Mouse (Mus musculus) hindbrain, embryonic 12.5 days (tissue): ENCODE measurements around the gene Maml3. TPM values are rescaled to one million over a fixed set of nuclear protein-coding genes. Genes with fewer than 3 reads are reported as not detected.

Source experiments
- ATAC-seq: fragments of 200-750 bp; cut with Nextera tagmentation; 2 replicates; pipeline ENCODE4 v1.8.0; 2017; ENCODE audit warnings: moderate TSS enrichment; ENCODE audit not compliant: low FRiP score
- H3K27ac ChIP-seq: fragments of 300-500 bp; sonication (generic); 2 replicates; pipeline ENCODE4 v1.5.1; 2016; ENCODE audit warnings: mild to moderate bottlenecking
- H3K27me3 ChIP-seq: fragments of 300-500 bp; sonication (generic); 2 replicates; pipeline ENCODE4 v1.6.1; 2016; ENCODE audit warnings: mild to moderate bottlenecking
- H3K36me3 ChIP-seq: fragments of 300-500 bp; sonication (generic); 2 replicates; pipeline ENCODE4 v1.6.1; 2016; ENCODE audit warnings: mild to moderate bottlenecking
- H3K4me1 ChIP-seq: fragments of 300-500 bp; sonication (generic); 2 replicates; pipeline ENCODE4 v1.6.1; 2016
- H3K4me2 ChIP-seq: fragments of 300-500 bp; sonication (generic); replicated peaks from 2 replicates; pipeline ENCODE4 v1.6.1; 2016; ENCODE audit warnings: mild to moderate bottlenecking
- H3K4me3 ChIP-seq: fragments of 300-500 bp; sonication (generic); 2 replicates; pipeline ENCODE4 v1.5.1; 2016; ENCODE audit warnings: mild to moderate bottlenecking
- H3K9ac ChIP-seq: fragments of 300-500 bp; sonication (generic); 2 replicates; pipeline ENCODE4 v1.6.1; 2016; ENCODE audit warnings: mild to moderate bottlenecking, moderate library complexity
- H3K9me3 ChIP-seq: fragments of 300-500 bp; sonication (generic); replicated peaks from 2 replicates; pipeline ENCODE4 v1.6.1; 2016; ENCODE audit warnings: mild to moderate bottlenecking
- WGBS: fragments of 180-500 bp; shearing (Covaris S2); methylation state at CpG from one replicate; pipeline ENCODE4 v1.1.7; 2016; 5-methylcytosine and 5-hydroxymethylcytosine counted together
- polyA plus RNA-seq: library from polyadenylated mRNA; unstranded; fragments of >200 nt; fragmentation: Nextera tagmentation; extraction: Ambion mirVana; gene quantifications from 2 replicates; pipeline ENCODE4 v1.2.1, GENCODE M21; 2016

Gene Maml3
- polyA plus RNA-seq, 1 experiment from 2014 or later, result 8.3 TPM

DNA sequence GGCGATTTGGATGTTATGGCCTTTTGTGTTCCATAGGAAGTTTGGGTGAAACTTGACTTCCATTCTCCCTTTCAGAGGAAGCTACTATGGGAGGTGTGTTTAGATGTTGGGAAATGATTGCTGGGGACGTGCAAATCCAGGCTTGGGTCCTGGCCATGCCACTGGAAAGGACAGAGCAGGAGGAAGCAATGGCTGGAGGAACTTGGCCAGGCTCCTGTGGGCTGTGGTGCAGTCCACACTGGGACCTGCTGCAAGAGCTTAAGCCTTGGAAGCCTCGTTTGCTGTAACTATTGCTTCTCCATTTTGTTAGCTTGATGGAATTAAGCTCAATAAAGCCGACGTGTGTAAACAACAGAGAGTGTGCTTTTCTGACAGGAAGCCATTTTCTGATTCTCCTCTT, 219.0 kb downstream of the Maml3 start:
- Histone ChIP-seq H3K36me3 (no peaks in the 10 kb centered on the region), H3K27me3 (no peaks in the 10 kb centered on the region), H3K27ac (no peak overlapping the region), H3K4me3 (no peak overlapping the region), H3K9me3 (no peaks in the 10 kb centered on the region), H3K9ac (no peak overlapping the region), H3K4me1 (peaks cover 42% of the 10 kb centered on the region), H3K4me2 (no peak overlapping the region)
- ATAC-seq, result no peak
- WGBS, result 80% methylated on average over 5 of the region's 5 CpGs

GRCm38 (mm10) chr3:51885487-51885886, 219.4 kb downstream of the Maml3 start:
- Histone ChIP-seq H3K4me1 (peaks cover 46% of the 10 kb centered on the region), H3K4me2 (no peak overlapping the region)
- 85% methylated on average over 5 of the region's 5 CpGs for WGBS

DNA sequence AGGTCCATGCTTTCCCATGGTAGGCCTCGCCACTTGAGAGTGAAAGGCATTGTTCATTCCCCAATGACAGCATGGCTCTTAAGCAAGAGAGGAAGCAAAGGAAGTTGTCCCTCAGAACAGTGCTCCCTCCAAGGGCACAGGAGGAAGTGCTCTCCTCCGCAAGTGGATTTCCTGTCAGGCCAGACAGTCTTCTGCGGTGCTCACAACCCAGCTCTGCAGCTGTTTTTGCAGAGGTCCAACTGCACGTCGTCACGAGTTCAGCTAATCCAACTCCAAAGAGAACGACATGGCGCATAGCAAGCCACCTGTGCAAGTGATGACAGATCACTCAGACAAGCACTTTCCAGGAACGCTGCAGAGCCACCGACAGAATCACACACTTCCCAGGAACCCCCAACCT, 222.9 kb downstream of the Maml3 start:
- H3K9ac ChIP-seq, result no peak overlapping the region
- 70% methylated on average over 10 of the region's 10 CpGs for WGBS
- H3K27me3 ChIP-seq, result no peaks in the 10 kb centered on the region
- no peak overlapping the region for H3K27ac ChIP-seq
- H3K9me3 ChIP-seq, result no peaks in the 10 kb centered on the region
- peaks cover 30% of the 10 kb centered on the region for H3K4me1 ChIP-seq
- H3K4me2 ChIP-seq, result no peak overlapping the region
- ATAC-seq, result no peak
- no peak overlapping the region for H3K4me3 ChIP-seq
- no peaks in the 10 kb centered on the region for H3K36me3 ChIP-seq

More at GRCm38 (mm10) chr3:51885487-51885886, 219.4 kb downstream of the Maml3 start:
- ATAC-seq, result no peak
- H3K27me3 ChIP-seq, result no peaks in the 10 kb centered on the region
- no peaks in the 10 kb centered on the region for H3K36me3 ChIP-seq
- no peaks in the 10 kb centered on the region for H3K9me3 ChIP-seq
- H3K9ac ChIP-seq, result no peak overlapping the region
- H3K4me3 ChIP-seq, result no peak overlapping the region
- H3K27ac ChIP-seq, result no peak overlapping the region

DNA sequence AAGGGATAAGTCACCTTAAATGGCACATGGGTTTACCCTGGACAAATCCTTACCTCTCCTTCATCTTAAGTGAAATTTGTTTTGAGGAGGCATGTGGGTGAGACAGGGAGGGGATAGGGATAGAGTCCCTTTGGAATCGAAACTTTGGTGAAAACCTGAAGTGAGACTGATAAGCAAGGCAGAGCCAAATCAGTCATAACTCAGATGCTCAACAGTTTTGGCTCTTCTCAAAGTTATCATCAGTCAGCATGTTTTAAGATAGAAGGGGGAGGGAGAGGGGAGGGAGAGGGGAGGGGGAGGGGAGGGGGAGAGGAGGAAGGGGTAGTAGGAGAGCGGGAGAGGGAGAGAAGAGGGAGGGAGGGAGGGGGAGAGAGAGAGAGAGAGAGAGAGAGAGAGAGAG, 223.5 kb downstream of the Maml3 start:
- Histone ChIP-seq H3K27me3 (no peaks in the 10 kb centered on the region), H3K9me3 (no peaks in the 10 kb centered on the region), H3K4me1 (peaks cover 30% of the 10 kb centered on the region), H3K4me3 (no peak overlapping the region), H3K9ac (no peak overlapping the region), H3K36me3 (no peaks in the 10 kb centered on the region), H3K27ac (no peak overlapping the region), H3K4me2 (no peak overlapping the region)
- 80% methylated on average over 2 of the region's 2 CpGs for WGBS
- no peak for ATAC-seq

DNA sequence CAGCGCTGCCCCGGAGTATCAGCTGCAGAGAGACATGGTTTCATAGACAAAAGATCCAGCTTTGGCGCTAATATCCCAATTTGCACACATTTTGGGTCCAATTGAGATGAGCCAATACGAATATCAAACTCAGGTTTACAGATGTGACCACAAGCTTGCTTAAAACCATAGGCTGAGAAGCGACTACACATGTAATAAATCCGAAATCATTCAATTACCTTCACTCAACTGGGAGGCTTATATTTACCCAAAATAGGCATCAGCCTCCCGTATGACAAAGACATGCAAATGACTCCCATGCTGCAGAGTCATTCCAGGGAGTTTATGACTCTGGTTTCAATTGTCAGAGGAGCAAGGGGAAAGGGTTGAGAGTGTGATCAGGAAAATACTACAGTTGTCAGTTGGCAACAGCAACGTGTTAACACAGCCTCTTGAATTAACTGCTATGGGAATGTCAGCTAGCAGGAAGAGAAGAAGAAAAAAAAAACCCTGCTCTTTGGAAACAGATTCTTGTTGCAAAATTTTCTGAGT, 224.3 kb downstream of the Maml3 start:
- no peak overlapping the region for H3K4me3 ChIP-seq
- H3K27me3 ChIP-seq, result no peaks in the 10 kb centered on the region
- H3K9me3 ChIP-seq, result no peaks in the 10 kb centered on the region
- peaks cover 30% of the 10 kb centered on the region for H3K4me1 ChIP-seq
- H3K4me2 ChIP-seq, result no peak overlapping the region
- H3K27ac ChIP-seq, result peak overlapping the region; percentile 68
- no peaks in the 10 kb centered on the region for H3K36me3 ChIP-seq
- no peak for ATAC-seq
- H3K9ac ChIP-seq, result no peak overlapping the region
- 63% methylated on average over 8 of the region's 8 CpGs for WGBS

- H3K4me1 ChIP-seq, result peaks cover 31% of the 10 kb centered on the region
- H3K36me3 ChIP-seq, result no peaks in the 10 kb centered on the region
- no peaks in the 10 kb centered on the region for H3K27me3 ChIP-seq
- H3K9me3 ChIP-seq, result no peaks in the 10 kb centered on the region
- H3K4me2 ChIP-seq, result no peak overlapping the region
- H3K9ac ChIP-seq, result no peak overlapping the region
- ATAC-seq, result no peak
- WGBS, result 90% methylated on average over 11 of the region's 11 CpGs
- H3K4me3 ChIP-seq, result no peak overlapping the region
- H3K27ac ChIP-seq, result no peak overlapping the region
Measured at GRCm38 (mm10) chr3:51879211-51879610, 225.7 kb downstream of the Maml3 start.

GRCm38 (mm10) chr3:51878577-51878976, 226.3 kb downstream of the Maml3 start:
- no peaks in the 10 kb centered on the region for H3K36me3 ChIP-seq
- no peak overlapping the region for H3K4me3 ChIP-seq
- H3K27me3 ChIP-seq, result no peaks in the 10 kb centered on the region
- no peaks in the 10 kb centered on the region for H3K9me3 ChIP-seq
- no peak for ATAC-seq
- WGBS, result 86% methylated on average over 9 of the region's 9 CpGs
- no peak overlapping the region for H3K4me2 ChIP-seq
- no peak overlapping the region for H3K9ac ChIP-seq
- H3K27ac ChIP-seq, result no peak overlapping the region
- peaks cover 35% of the 10 kb centered on the region for H3K4me1 ChIP-seq

DNA sequence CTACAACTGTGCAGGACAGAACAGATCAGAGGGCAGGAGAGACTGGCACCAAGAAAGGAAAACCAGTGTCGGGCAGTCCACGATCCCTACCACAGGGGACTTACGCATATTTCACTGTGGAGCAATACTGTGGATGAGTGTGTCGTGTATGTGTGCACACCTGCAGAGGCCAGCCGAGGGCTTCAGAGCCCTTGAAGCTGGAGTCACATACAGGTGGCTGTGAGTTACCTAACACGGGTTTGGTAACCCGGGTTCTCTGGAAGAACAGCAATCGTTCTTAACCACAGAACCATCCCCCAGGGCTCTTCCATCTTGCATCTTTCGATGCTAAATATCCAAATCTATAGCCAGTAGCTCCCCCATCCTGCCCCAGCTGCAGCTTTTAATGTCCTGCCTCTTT, 228.1 kb downstream of the Maml3 start:
- Histone ChIP-seq H3K36me3 (no peaks in the 10 kb centered on the region), H3K27me3 (no peaks in the 10 kb centered on the region), H3K9me3 (no peaks in the 10 kb centered on the region), H3K4me3 (no peak overlapping the region), H3K4me1 (peaks cover 28% of the 10 kb centered on the region), H3K4me2 (no peak overlapping the region), H3K9ac (no peak overlapping the region), H3K27ac (no peak overlapping the region)
- no peak for ATAC-seq
- 85% methylated on average over 9 of the region's 9 CpGs for WGBS

GRCm38 (mm10) chr3:51875629-51876028, 229.2 kb downstream of the Maml3 start:
- H3K27me3 ChIP-seq, result no peaks in the 10 kb centered on the region
- WGBS, result 88% methylated on average over 4 of the region's 4 CpGs

DNA sequence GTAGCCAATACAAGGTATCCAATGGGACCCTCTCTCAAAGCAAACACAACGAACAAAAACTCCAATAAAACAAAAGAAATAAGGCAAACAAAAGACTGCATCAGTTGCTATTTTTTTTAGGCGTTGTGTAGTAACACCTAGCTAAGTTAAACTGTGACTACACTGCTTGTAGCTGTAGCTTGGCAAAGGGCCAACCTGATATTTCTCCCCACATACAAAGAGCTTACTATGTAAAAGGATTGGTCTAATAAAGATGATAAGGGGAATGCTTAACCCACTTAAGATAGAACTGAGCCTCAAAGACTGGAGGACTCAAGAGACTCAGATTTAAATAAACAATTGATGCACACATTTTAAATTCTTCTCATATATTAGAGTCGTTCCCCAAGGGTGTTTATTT, 230.6 kb downstream of the Maml3 start:
- H3K27me3 ChIP-seq, result no peaks in the 10 kb centered on the region
- ATAC-seq, result no peak
- no peaks in the 10 kb centered on the region for H3K36me3 ChIP-seq
- no peak overlapping the region for H3K4me3 ChIP-seq
- H3K9me3 ChIP-seq, result no peaks in the 10 kb centered on the region
- no peak overlapping the region for H3K9ac ChIP-seq
- peaks cover 31% of the 10 kb centered on the region for H3K4me1 ChIP-seq
- 84% methylated on average over 3 of the region's 3 CpGs for WGBS
- H3K27ac ChIP-seq, result no peak overlapping the region
- H3K4me2 ChIP-seq, result no peak overlapping the region

More at GRCm38 (mm10) chr3:51875629-51876028, 229.2 kb downstream of the Maml3 start:
- Histone ChIP-seq H3K9ac (no peak overlapping the region), H3K4me2 (no peak overlapping the region), H3K9me3 (no peaks in the 10 kb centered on the region), H3K36me3 (no peaks in the 10 kb centered on the region), H3K4me1 (peaks cover 27% of the 10 kb centered on the region), H3K27ac (no peak overlapping the region), H3K4me3 (no peak overlapping the region)
- no peak for ATAC-seq

- H3K9me3 ChIP-seq, result no peaks in the 10 kb centered on the region
- peaks cover 41% of the 10 kb centered on the region for H3K4me1 ChIP-seq
- ATAC-seq, result no peak
- H3K27ac ChIP-seq, result no peak overlapping the region
- no peak overlapping the region for H3K9ac ChIP-seq
- WGBS, result 71% methylated on average over 4 of the region's 4 CpGs
- no peak overlapping the region for H3K4me3 ChIP-seq
- no peaks in the 10 kb centered on the region for H3K36me3 ChIP-seq
- H3K27me3 ChIP-seq, result no peaks in the 10 kb centered on the region
- no peak overlapping the region for H3K4me2 ChIP-seq
Measured at GRCm38 (mm10) chr3:51872771-51873170, 232.1 kb downstream of the Maml3 start.

DNA sequence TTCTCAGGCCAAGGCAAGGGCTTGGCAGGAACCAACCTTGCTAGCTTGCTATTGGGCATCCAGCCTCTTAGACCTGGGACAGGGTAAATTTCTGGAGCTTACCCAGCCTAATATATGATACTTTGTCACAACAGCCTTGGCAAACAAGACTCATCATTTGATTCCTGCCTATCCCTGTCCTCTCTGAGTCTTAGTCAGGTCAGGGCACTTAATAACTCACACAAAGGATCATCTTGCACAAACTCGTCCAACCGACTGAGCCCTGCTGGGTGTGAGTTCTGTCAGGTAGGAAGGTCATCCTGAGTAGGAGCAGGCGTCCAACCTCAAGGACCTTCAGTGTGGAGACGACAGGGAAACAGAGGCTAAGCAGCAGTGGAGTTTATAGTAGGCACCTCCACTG, 233.5 kb downstream of the Maml3 start:
- H3K9ac ChIP-seq, result no peak overlapping the region
- 81% methylated on average over 4 of the region's 4 CpGs for WGBS
- no peak overlapping the region for H3K4me3 ChIP-seq
- H3K9me3 ChIP-seq, result no peaks in the 10 kb centered on the region
- no peak overlapping the region for H3K27ac ChIP-seq
- H3K27me3 ChIP-seq, result no peaks in the 10 kb centered on the region
- H3K4me1 ChIP-seq, result peaks cover 41% of the 10 kb centered on the region
- H3K4me2 ChIP-seq, result no peak overlapping the region
- ATAC-seq, result no peak
- no peaks in the 10 kb centered on the region for H3K36me3 ChIP-seq

DNA sequence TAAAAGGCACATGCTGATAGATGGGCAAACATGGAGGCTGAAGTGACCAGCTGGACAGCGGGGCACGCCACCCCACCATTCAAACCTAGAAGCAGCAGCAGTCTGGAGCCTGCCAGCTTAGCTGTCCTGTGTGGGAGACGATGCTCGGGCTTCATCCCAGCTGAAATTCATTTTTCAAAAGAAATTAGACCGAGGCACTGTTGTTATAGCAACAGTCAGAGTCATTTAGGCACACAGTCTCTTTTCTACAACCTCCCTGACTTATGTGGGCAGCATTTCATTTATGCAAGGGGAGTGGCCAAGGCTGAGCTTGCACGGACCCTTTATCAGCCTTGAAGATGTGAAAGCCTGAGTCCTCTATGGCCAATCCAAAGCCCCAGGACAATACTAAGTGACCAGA, 234.9 kb downstream of the Maml3 start:
- Histone ChIP-seq H3K4me3 (no peak overlapping the region), H3K36me3 (no peaks in the 10 kb centered on the region), H3K4me2 (no peak overlapping the region; the same call in 1 of the 2 replicates), H3K4me1 (peaks cover 41% of the 10 kb centered on the region), H3K9me3 (no peaks in the 10 kb centered on the region), H3K9ac (no peak overlapping the region), H3K27ac (peak overlapping the region; percentile 71), H3K27me3 (no peaks in the 10 kb centered on the region)
- 36% methylated on average over 6 of the region's 6 CpGs for WGBS
- ATAC-seq, result peak; percentile 49
